Comparison of ENCODE assay signal across 28 mouse cellular contexts in the genomic region with DNA sequence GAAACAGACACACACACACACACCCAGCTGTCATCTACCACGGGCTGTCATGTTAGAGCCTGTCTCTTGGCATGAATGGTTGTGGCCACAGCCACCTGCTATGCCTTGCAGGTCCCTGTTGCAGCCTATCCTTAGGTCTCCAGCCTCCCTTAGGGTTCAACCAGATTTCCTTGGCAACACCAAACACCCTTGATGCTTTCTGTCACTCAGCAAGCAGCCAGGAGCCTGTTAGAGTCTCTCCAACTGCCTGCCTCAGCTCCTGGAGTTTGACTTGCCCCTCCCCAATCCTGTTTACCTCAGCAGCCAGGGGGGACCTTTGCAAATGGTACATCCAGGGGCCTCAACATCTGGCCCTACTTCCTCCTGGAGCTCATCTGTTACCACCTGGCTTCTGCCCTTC. TPM values are rescaled to one million over a fixed set of nuclear protein-coding genes. Genes with fewer than 3 reads are reported as not detected.
DNase-seq lines count a peak whose midpoint lies in the region; ATAC-seq lines count a peak whose summit lies in the region.
"Had no signal": no experiment of that assay in that cellular context is flagged by ENCODE, and none has a peak within 500 bp of the region (broad histone marks: within the 10 kb centered on the region; RNA-seq: fewer than 3 reads in every experiment).

No protein-coding gene starts in this region.

- H3K4me3 ChIP-seq in embryonic facial prominence, embryonic 12.5 days = no peak overlapping the region
- no peak overlapping the region for H3K4me3 ChIP-seq in embryonic facial prominence, embryonic 10.5 days
- H3K4me3 ChIP-seq in midbrain, embryonic 10.5 days = no peak overlapping the region
- no peak overlapping the region for H3K4me3 ChIP-seq in midbrain, embryonic 15.5 days
- no peak overlapping the region for H3K4me3 ChIP-seq in limb, embryonic 12.5 days (replicated peaks)
- no peak overlapping the region for H3K4me3 ChIP-seq in hindbrain, embryonic 16.5 days (ENCODE audit: low read length)
- H3K4me3 ChIP-seq: gastrocnemius, adult 2 months; heart, embryonic 12.5 days; layer of hippocampus, adult 2 months; left cerebral cortex, adult 2 months; limb, embryonic 15.5 days; stomach, embryonic 15.5 days had no signal

- H3K4me2 ChIP-seq in embryonic facial prominence, embryonic 12.5 days (replicated peaks) = no peak overlapping the region
- H3K4me2 ChIP-seq in midbrain, embryonic 15.5 days = no peak overlapping the region
- H3K4me2 ChIP-seq in limb, embryonic 12.5 days = no peak overlapping the region
- no peak overlapping the region for H3K4me2 ChIP-seq in hindbrain, embryonic 16.5 days (ENCODE audit: low read length)
- H3K4me2 ChIP-seq: heart, embryonic 12.5 days; hindbrain, embryonic 14.5 days; limb, embryonic 15.5 days; lung, embryonic 14.5 days; stomach, embryonic 15.5 days had no signal

- 75% methylated on average over 1 of the region's 1 CpGs for WGBS in embryonic facial prominence, embryonic 12.5 days
- 77% methylated on average over 1 of the region's 1 CpGs for WGBS in embryonic facial prominence, embryonic 10.5 days
- WGBS in midbrain, embryonic 10.5 days = 82% methylated on average over 1 of the region's 1 CpGs
- WGBS in midbrain, embryonic 15.5 days = 92% methylated on average over 1 of the region's 1 CpGs
- 90% methylated on average over 1 of the region's 1 CpGs for whole genome bisulfite sequencing in limb, embryonic 12.5 days
- WGBS in hindbrain, embryonic 16.5 days = 42% methylated on average over 1 of the region's 1 CpGs

- no peak for ATAC-seq in embryonic facial prominence, embryonic 12.5 days (ENCODE audit: insufficient number of reproducible peaks, insufficient read depth, low FRiP score, low TSS enrichment)
- no peak for ATAC-seq in midbrain, embryonic 15.5 days (replicated peaks)
- ATAC-seq in limb, embryonic 12.5 days (ENCODE audit: insufficient number of reproducible peaks, insufficient read depth, low FRiP score, low TSS enrichment, low read depth) = no peak
- ATAC-seq in hindbrain, embryonic 16.5 days = no peak
- ATAC-seq: inflammation-experienced regulatory T-cells, adult 6 months had no signal

- H3K4me1 ChIP-seq in embryonic facial prominence, embryonic 12.5 days = peaks cover 16% of the 10 kb centered on the region
- peaks cover 29% of the 10 kb centered on the region for H3K4me1 ChIP-seq in embryonic facial prominence, embryonic 10.5 days
- peaks cover 44% of the 10 kb centered on the region for H3K4me1 ChIP-seq in midbrain, embryonic 10.5 days
- peaks cover 3% of the 10 kb centered on the region; the same call in 1 of the 2 replicates for H3K4me1 ChIP-seq in midbrain, embryonic 15.5 days
- peaks cover 26% of the 10 kb centered on the region for H3K4me1 ChIP-seq in limb, embryonic 12.5 days (replicated peaks)
- no peaks in the 10 kb centered on the region; the same call in 1 of the 2 replicates for H3K4me1 ChIP-seq in hindbrain, embryonic 16.5 days (ENCODE audit: control insufficient read depth, insufficient read depth, low read depth, low read length)

- H3K36me3 ChIP-seq in embryonic facial prominence, embryonic 12.5 days = no peaks in the 10 kb centered on the region
- no peaks in the 10 kb centered on the region for H3K36me3 ChIP-seq in embryonic facial prominence, embryonic 10.5 days (replicated peaks)
- no peaks in the 10 kb centered on the region for H3K36me3 ChIP-seq in midbrain, embryonic 10.5 days
- H3K36me3 ChIP-seq in midbrain, embryonic 15.5 days (replicated peaks) = no peaks in the 10 kb centered on the region
- H3K36me3 ChIP-seq in limb, embryonic 12.5 days = no peaks in the 10 kb centered on the region
- H3K36me3 ChIP-seq in hindbrain, embryonic 16.5 days (ENCODE audit: control insufficient read depth, insufficient read depth, low read length) = no peaks in the 10 kb centered on the region
- H3K36me3 ChIP-seq: G1E; heart, embryonic 12.5 days; limb, embryonic 15.5 days; stomach, embryonic 15.5 days had no signal

- H3K27me3 ChIP-seq in embryonic facial prominence, embryonic 12.5 days = no peaks in the 10 kb centered on the region
- peaks cover 33% of the 10 kb centered on the region for H3K27me3 ChIP-seq in embryonic facial prominence, embryonic 10.5 days (replicated peaks; ENCODE audit: low read depth, poor library complexity, severe bottlenecking)
- peaks cover 55% of the 10 kb centered on the region for H3K27me3 ChIP-seq in midbrain, embryonic 10.5 days (ENCODE audit: low read depth, poor library complexity, severe bottlenecking)
- H3K27me3 ChIP-seq in midbrain, embryonic 15.5 days (replicated peaks) = 0 out of 2 replicates have a peak, but pooled peaks cover 3% of the 10 kb centered on the region
- peaks cover 16% of the 10 kb centered on the region; the same call in 1 of the 2 replicates for H3K27me3 ChIP-seq in limb, embryonic 12.5 days
- peaks cover 2% of the 10 kb centered on the region; the same call in 1 of the 2 replicates for H3K27me3 ChIP-seq in hindbrain, embryonic 16.5 days (replicated peaks; ENCODE audit: control insufficient read depth, insufficient read depth, low read length)
- H3K27me3 ChIP-seq: stomach, embryonic 15.5 days had no signal

- intact Hi-C loops in left cerebral cortex, postnatal 10 days (cut with DNase I) = no loop called here

- no peaks in the 10 kb centered on the region for H3K9me3 ChIP-seq in embryonic facial prominence, embryonic 12.5 days
- H3K9me3 ChIP-seq in embryonic facial prominence, embryonic 10.5 days = no peaks in the 10 kb centered on the region
- H3K9me3 ChIP-seq in midbrain, embryonic 10.5 days (replicated peaks) = no peaks in the 10 kb centered on the region
- H3K9me3 ChIP-seq in midbrain, embryonic 15.5 days = no peaks in the 10 kb centered on the region
- H3K9me3 ChIP-seq in limb, embryonic 12.5 days = no peaks in the 10 kb centered on the region
- H3K9me3 ChIP-seq in hindbrain, embryonic 16.5 days (ENCODE audit: control insufficient read depth, low read length) = no peaks in the 10 kb centered on the region
- H3K9me3 ChIP-seq: G1E; heart, embryonic 12.5 days; limb, embryonic 15.5 days; stomach, embryonic 15.5 days had no signal

- 0 out of 2 replicates have a peak overlapping the region, but pooled peaks have one; percentile 5 for H3K9ac ChIP-seq in embryonic facial prominence, embryonic 12.5 days
- no peak overlapping the region for H3K9ac ChIP-seq in midbrain, embryonic 15.5 days
- H3K9ac ChIP-seq in limb, embryonic 12.5 days (replicated peaks) = no peak overlapping the region
- no peak overlapping the region for H3K9ac ChIP-seq in hindbrain, embryonic 16.5 days (ENCODE audit: low read depth, low read length)
- H3K9ac ChIP-seq: heart, embryonic 12.5 days; hindbrain, embryonic 14.5 days; limb, embryonic 15.5 days; liver, embryonic 14.5 days; lung, embryonic 14.5 days; stomach, embryonic 15.5 days had no signal

- no peak for DNase-seq in embryonic facial prominence, embryonic 10.5 days (ENCODE audit: low spot score)
- DNase-seq in midbrain, embryonic 10.5 days (ENCODE audit: low spot score) = no peak
- DNase-seq in A20 (ENCODE audit: low read depth, low spot score) = peak; percentile 75
- no peak for DNase-seq in left cerebral cortex, postnatal 10 days (ENCODE audit: extremely low spot score in 1 of 2, low spot score in 2 of 2)
- DNase-seq: adrenal gland, adult 8-10 months; cerebellum, adult 11-12 months; cerebellum, postnatal 10 days; gastrocnemius, adult 2 months; gastrocnemius, postnatal 36 days; heart, adult 18-20 months; heart, postnatal 10 days; kidney, adult 2 months; kidney, postnatal 36 days; lung, embryonic 14.5 days; lung, postnatal 14 days had no signal

- no peak overlapping the region for H3K27ac ChIP-seq in embryonic facial prominence, embryonic 12.5 days
- H3K27ac ChIP-seq in embryonic facial prominence, embryonic 10.5 days (replicated peaks) = no peak overlapping the region
- H3K27ac ChIP-seq in midbrain, embryonic 10.5 days (replicated peaks) = 0 out of 2 replicates have a peak overlapping the region, but pooled peaks have one; percentile 33
- H3K27ac ChIP-seq in midbrain, embryonic 15.5 days = no peak overlapping the region
- peak overlapping the region; percentile 45; the same call in 1 of the 2 replicates for H3K27ac ChIP-seq in limb, embryonic 12.5 days
- no peak overlapping the region for H3K27ac ChIP-seq in hindbrain, embryonic 16.5 days (ENCODE audit: low read depth, low read length)
- H3K27ac ChIP-seq: gastrocnemius, adult 2 months; hindbrain, embryonic 14.5 days; layer of hippocampus, adult 2 months; left cerebral cortex, adult 2 months; limb, embryonic 15.5 days; liver, embryonic 14.5 days; stomach, embryonic 15.5 days had no signal

RNA-seq across cellular contexts. Expression of gene Tcf20, which starts 13.2 kb away (rescaled TPM):
- 13.9 and 15.1 TPM in 2 replicates for polyA plus RNA-seq in embryonic facial prominence, embryonic 12.5 days (2016; fragmentation: Nextera tagmentation; extraction: Ambion mirVana)
- 8.4 and 8.5 TPM in 2 replicates for polyA plus RNA-seq in embryonic facial prominence, embryonic 10.5 days (2016; fragmentation: Nextera tagmentation; extraction: Ambion mirVana)
- polyA plus RNA-seq in midbrain, embryonic 10.5 days (2016; fragmentation: Nextera tagmentation; extraction: Ambion mirVana) = 7.5 and 8.4 TPM in 2 replicates
- 15.1 and 15.9 TPM in 2 replicates for polyA plus RNA-seq in midbrain, embryonic 15.5 days (2015; fragmentation: Nextera tagmentation; extraction: Ambion mirVana)
- 12.1 and 13.6 TPM in 2 replicates for polyA plus RNA-seq in limb, embryonic 12.5 days (2016; fragmentation: Nextera tagmentation; extraction: Ambion mirVana)
- total RNA-seq in left cerebral cortex, postnatal 10 days (2021) = 100 to 1,000 TPM; 123 to 128 TPM
- polyA plus RNA-seq in hindbrain, embryonic 16.5 days (2015; fragmentation: Nextera tagmentation; extraction: Ambion mirVana) = 9.3 TPM in 2 replicates

RNA-seq across cellular contexts. Expression of gene Nfam1, which starts 58.6 kb away (rescaled TPM):
- polyA plus RNA-seq in embryonic facial prominence, embryonic 12.5 days (2016; fragmentation: Nextera tagmentation; extraction: Ambion mirVana) = 2.3 and 3.0 TPM in 2 replicates
- polyA plus RNA-seq in embryonic facial prominence, embryonic 10.5 days (2016; fragmentation: Nextera tagmentation; extraction: Ambion mirVana) = 2.4 and 2.6 TPM in 2 replicates
- 4.3 and 4.6 TPM in 2 replicates for polyA plus RNA-seq in midbrain, embryonic 10.5 days (2016; fragmentation: Nextera tagmentation; extraction: Ambion mirVana)
- polyA plus RNA-seq in midbrain, embryonic 15.5 days (2015; fragmentation: Nextera tagmentation; extraction: Ambion mirVana) = 2.9 TPM in 2 replicates
- polyA plus RNA-seq in limb, embryonic 12.5 days (2016; fragmentation: Nextera tagmentation; extraction: Ambion mirVana) = 3.0 TPM in 2 replicates
- total RNA-seq in left cerebral cortex, postnatal 10 days (2021) = 1 to 10 TPM; 2.6 to 2.7 TPM
- polyA plus RNA-seq in hindbrain, embryonic 16.5 days (2015; fragmentation: Nextera tagmentation; extraction: Ambion mirVana) = 2.2 and 2.5 TPM in 2 replicates

Comparison
In these comparisons a context has a peak if more than half of its experiments do, and no peak if none do; other contexts are left out.
1. H3K27ac ChIP-seq: peak in midbrain, embryonic 10.5 days (single experiment) and limb, embryonic 12.5 days (single experiment); none in embryonic facial prominence, embryonic 12.5 days (single experiment), embryonic facial prominence, embryonic 10.5 days (single experiment), midbrain, embryonic 15.5 days (single experiment) and hindbrain, embryonic 16.5 days (single experiment).